Mouse (Mus musculus): ENCODE measurements around the gene Cdca4.

The Cdca4 gene

DNA sequence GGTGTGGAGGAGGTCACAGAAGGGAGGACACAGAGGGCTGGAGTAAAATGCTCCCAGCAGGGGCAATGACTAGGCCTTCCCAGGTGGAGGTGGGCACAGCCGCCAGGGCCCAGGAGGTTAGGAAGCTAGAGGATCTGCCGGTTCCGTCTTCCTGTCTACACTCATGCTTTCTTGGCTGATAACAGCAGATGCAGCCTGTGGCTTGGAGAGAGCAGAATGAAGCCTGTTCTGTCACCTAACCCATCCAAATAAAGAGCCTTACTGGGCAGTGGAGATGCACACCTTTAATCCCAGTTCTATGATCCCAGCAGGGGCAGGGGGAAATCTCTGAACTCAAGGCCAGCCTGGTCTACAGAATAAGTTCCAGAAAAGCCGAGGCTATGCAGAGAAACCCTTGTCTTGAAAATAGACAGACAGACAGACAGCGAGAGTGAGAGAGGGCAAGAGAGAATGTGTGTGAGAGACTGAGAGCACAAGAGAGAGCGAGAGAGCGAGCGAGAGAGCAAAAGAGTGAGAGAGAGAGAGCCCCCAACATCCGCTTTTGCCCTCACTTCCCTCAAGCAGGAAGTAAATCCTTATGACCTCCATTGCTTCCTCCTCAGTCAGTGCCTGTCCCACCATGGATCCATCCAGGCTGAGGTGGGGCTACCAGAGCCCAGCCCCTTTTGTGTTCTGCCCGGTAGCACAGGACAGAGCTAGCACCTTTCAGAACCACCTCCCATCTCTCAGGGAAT is 29.8 kb downstream of the Cdca4 start:
- no peak for DNase-seq (ENCODE audit: low spot score in 2 of 2)

DNA sequence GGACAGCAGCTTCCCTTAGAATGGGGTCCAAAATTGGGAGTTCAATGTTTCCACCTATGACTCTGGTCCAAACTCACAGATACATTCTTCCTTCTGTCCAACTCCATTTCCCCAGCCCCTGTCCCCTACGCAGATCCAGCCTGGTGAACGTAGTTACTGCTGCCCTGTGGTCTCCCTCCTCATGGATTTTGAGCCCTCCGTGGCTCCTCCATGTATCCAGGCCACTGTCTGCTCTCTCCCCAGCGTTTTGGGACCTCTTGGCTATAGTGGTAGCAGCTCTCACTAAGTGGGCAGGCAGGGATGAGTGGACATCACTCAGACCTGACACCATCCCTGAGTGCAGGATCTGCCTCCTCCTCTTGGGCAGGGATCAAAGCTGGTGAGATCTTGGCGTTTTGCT is 30.5 kb downstream of the Cdca4 start:
- no peak for DNase-seq (ENCODE audit: low spot score in 2 of 2)

DNA sequence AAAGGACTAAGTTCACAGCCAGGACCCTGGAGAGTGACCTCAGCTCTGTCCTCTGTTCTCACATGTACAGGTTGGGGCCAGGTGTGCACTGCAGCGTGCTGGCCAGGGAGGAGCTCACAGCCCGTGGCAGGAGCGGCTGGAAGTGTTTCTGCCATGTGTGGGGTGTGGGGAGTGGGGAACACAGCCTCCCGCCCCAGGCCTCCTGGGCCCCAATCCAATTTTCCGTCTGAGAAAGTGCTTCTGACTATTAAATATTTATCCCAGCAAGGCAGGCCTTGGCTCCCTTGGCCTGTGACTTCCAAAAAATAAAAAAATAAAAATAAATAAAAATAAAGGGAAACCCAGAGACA is 30.9 kb downstream of the Cdca4 start:
- no peak for DNase-seq (ENCODE audit: low spot score in 2 of 2)

DNA sequence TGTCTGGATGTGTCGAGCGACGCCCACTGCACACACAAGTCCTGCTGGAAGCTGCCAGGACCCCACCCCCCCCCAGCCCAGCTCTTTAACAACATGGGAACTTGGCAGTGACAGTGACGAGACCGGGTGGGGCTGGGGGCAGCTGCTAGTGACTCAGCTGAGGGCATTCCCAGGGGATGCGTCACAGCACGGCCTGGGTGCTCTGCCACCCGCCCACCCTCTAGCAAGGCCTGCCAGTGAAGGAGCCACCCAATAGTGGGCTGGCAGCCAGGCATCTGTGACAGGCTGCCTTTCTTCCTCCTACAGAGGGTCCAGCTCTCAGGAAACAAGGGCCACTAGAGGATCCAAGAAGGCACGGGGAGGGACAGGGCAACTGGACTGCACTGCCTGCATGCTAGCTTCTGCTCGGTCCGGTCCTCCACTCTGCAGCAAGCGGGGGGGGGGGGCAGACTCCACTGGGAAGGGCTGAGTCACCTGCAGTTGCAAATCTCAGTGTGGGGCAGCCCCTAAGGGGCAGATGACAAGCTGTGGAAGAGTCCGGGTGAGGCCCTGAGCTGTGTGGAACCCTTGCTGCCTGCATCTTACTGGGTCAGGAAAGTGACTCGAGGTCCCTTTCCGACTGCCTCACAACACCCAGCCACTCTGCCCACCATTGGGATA is 31.4 kb downstream of the Cdca4 start:
- peak in 1 of 2 experiments; percentile 66 for DNase-seq (ENCODE audit: low spot score in 2 of 2)

DNA sequence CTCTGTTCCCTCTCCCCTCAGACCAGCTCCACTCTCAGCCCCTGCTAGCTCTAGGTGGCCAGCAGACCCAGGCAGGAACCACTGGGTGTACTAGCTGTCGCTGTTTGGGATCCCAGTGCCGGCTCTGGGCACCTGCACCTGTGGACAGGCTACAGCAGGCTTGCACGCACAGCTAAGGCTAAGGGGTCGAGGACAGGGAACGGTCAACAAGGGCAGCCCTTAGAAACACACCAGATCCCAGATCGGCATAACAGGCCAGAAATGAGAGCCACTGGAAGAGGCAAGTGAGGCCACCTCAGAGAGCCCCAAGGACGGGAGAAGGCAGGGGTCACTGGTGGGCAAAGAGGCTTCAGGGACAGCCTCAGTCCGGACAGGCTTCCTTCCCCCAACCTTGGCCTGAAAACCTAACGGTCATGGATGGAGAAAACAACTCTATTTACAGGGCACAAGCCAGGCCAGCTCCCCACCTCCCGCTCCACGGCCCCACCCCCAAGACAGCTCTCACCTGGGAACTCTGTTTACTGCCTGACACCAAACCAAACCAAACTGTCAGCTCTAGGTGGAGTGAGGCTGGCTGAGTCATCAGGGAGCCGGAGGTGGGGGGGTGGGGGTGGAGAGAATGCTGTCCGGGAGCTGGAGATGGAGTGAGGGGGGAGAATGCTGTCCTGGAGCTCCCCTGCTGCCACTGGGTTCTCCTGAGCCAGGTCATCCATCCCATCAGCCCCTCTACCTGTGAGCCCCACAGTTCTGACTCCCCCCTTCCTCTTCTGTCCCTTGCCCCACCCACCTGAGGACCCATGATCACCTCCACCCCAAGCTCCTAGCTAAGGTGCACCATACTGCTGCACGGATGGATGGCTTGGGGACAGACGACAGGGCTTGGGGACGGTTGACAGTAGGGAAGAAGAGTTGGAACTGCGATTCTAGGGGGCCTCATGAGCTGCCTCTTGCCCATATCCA is 32.4 kb downstream of the Cdca4 start:
- peak in 1 of 2 experiments; percentile 44 for DNase-seq (ENCODE audit: low spot score in 2 of 2)

DNA sequence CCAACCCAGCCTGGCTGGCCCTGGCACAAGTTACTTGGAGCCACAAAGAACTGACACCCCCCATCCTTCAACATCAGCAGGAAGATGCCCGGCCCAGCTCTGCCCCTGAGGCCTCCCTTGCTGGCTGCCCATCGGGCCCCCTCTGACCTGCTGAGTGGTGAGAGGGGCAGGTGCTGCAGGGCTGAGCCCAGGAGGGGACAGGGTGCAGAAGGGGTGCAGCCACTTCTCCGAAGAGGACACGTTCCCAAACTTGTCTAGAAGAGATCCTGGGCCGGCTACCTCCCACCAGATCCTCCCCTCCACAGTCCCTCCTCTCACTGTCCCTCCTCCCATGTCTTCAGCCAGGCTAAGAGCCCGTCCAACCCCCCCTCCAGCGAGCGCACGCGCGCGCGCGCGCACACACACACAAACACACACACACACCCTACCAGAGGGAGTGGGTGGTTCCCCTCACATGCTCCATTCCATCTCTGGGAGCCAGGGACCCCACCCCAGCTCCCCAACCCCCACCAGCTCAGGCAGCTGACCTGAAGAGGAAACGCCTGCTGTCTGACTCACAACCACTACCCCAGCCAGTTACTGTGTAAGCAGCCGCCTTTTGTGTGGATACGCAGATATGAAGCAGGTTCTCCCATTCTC is 33.6 kb downstream of the Cdca4 start:
- DNase-seq (ENCODE audit: low spot score in 2 of 2) = peak; percentile 69

DNA sequence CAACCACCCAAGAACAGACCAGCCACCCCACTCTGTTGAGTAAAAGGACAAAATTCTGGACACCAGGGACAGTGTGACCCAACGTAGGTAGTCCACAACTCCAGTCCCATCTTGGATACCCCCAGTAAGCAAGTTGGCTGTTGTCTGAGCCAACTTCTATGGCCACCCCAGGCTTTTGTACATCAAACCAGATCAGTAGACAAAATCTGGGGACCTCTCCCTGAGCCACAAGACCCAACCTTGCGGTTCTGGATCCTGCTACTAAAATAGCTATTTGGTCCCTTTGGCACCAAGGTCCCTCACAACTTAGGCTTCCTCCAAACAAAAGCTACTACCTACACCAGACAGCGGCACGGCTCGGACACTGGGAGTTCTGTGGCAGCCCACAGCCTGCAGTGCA is 34.2 kb downstream of the Cdca4 start:
- DNase-seq (ENCODE audit: low spot score in 2 of 2) = no peak

DNA sequence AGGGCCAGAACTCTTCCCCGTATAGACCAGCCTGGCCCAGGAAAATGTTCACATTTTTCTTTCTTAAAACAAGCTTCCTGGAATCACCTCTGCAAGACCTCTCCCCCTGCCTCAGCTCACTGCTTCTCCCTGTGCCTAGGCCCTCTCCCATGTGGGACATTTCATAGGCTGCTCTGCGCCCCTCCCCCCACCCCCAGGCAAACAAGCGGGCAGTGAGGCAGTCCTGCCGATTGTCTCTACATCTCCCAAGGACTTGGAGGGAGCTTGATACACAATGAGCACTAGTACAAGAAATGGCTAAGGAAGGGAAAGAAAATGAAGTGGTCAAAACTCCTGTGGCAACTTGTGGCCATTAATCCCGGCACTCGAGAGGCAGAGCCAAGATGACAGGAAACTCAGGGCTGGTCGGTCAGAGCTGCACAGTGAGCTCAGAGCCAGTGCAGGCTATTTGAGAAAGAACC is 34.8 kb downstream of the Cdca4 start:
- DNase-seq (ENCODE audit: low spot score in 2 of 2) = no peak

DNA sequence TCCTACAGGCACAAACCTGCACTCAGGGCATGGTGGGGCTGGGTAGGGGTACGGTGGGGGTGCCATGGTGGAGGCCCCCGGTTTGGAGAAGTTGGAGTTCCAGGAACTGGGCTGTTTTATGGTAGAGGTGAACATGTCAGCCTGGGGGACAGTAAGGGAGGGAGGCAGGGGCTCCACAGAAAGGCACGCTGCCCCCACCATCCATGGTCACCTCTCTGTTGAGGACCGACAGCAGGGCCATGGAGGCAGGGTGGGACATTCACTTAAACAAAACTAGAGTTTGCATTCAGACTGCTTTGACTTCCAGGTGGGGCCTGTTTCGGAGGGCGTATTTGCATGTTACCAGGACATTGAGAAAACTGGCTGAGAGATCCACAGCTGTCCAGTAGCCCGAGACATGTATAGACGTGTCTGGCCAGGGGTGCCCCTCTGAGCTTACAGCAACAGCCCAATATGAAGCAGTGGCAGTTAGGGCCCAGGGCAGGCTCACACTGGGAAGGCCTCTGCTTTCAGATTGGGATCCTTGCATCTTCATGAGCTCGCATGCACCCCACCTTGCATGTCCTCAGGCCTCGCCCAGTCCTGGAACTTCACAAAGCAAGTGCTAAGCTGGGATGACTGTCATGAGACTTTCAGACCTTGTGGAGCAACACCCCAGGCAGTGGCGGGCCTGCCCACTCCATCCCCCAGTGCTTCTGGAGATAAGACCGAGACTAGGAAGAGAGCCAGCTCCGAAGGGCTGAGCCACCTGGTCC is 35.4 kb downstream of the Cdca4 start:
- peak; percentile 72 to 80 for DNase-seq (ENCODE audit: low spot score in 2 of 2)

DNA sequence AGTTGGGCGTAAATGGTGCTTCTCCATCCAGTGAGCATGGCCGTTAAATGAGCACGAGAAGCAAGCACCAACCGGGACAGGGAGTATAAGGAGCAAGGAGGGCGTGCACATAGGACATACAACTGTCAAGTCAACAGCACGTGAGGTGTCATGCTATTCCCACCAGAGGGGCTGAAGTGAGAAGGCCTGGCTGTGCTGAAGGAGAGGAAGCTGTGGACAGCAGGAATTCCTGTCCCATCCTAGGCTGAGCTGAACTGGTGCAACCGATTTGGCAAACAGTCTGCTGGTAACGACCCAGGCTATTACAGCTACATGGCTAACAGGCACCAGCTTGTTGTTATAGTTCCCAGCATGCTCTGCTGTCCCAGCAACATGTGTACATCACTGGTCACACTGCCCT is 38.2 kb downstream of the Cdca4 start:
- no peak for DNase-seq (ENCODE audit: low spot score in 2 of 2)

DNA sequence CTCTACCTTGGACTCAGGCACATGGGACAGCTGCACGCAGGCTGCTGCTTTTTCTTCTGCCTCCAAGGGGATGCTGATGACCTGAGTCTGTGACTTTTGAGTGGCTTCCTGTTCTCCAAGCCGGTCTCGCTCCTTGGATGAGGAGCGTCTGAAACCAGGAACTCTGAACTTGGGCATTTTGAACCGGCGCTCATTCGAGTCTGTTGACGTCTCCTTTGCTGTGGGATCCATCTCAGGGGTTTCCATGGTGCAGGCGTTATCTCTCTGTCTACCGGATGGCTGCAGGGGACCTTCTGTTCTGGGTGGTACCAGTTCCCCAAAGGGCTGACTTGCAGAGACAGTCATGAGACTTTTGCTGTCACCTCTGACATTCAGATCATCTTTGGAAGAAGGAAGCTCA is 54.7 kb downstream of the Cdca4 start:
- no peak for DNase-seq (ENCODE audit: low spot score in 2 of 2)

DNA sequence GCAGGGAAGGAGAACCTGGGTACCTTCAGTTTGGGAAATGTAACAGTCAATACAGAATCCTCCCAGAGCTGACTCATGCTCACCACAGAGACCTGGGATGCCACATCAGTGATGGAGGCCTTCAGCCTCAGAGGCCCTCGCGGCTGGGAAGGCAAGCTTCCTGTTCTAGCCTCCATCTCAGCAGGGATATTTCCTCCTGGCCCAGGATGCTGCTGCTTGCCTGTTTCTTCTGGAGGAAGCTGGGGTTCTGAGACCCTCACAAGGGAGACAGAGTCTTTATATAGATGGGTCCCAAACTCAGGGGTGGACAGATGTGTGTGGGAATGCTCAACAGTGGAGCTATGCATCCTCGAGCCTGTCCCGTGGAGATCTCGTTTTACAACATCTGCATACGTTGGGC is 55.2 kb downstream of the Cdca4 start:
- no peak for DNase-seq (ENCODE audit: low spot score in 2 of 2)

DNA sequence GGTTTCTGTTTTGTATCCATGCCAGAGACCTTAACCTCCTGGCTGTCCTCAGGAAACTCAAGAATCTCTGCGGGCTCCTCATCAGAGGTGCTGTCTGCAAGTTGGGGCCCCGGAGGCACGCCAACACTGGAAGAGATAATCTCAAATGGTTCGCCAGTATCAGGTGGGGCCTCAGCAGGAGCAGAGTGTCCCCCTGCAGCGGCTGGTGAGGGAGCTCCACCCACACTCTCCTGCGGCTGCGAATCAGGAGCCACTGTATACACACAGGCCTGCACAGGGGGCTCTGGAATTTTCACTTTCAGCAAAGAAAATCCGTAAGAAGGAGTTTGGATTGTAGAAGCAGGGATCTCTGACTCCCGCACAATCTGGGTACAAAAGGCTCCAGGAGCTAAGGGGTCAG is 55.9 kb downstream of the Cdca4 start:
- no peak for DNase-seq (ENCODE audit: low spot score in 2 of 2)

DNA sequence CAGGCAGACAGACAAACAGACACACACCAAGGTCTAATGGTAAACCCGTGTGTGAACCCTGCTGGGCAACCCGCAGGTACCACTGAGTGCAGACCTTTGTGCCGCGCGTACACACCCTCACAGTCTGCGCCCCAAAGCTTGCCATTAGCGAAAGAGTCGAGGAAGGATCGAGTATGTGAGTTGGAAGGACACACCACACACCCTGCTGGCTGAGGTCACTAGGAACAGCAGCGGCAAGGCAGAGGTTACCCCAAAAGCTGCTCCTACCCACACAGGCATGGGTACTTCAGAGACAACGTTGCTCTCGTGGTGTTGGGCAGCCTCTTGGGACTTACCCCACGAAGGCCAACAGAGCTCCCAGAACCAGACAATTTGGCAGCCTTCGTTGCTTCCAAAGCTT is 56.9 kb downstream of the Cdca4 start:
- DNase-seq (ENCODE audit: low spot score in 2 of 2) = no peak

DNA sequence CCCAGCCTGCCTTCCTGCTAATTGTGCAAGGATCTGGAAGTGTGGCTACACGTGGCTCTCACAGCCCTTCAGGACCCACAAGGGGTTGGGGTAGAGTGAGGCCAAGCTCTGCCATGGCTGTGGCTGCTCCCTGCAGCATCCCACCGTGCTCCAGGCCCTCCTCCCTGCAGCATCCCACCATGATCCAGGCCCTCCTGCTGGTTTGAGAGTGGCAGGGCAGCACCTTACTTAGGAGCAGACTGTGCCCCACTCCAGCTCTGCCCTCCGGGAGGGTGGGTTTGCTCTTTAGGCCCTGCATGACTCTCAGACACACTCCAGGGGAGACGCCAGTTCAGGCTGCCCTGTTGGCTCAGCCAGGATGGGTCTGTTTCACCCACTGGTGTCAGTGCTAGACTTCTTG is 58.8 kb downstream of the Cdca4 start:
- DNase-seq (ENCODE audit: low spot score in 2 of 2) = no peak

Measured in urinary bladder, postnatal 36 days (tissue).